Mouse (Mus musculus): Measurements from ENCODE around the gene Trp53bp1.

Gene Trp53bp1

DNA sequence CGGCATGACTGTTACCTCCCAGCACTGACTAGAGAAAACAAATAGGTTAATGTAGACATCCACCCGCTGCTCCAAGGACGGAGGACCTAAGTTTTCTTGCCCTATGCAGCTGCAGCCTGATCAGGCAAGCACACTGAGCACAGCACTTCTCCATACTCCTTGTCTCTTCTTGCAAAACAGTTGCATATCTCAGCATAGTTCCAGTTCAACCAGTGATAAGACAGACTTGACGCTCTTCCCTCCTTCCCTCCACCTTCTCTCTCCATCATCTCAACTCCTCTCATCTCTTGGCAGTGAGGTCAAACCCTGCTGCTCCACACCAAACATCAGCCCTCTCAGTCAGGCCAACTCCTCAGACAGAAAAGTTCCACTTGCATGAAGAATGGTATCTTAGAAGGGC lies 43.1 kb downstream of the Trp53bp1 start:
- H3K36me3 ChIP-seq (ENCODE audit: insufficient read depth, low read length), result peaks cover 88% of the 10 kb centered on the region
- H3K4me3 ChIP-seq (replicated peaks; ENCODE audit: low read length), result no peak overlapping the region
- H3K4me1 ChIP-seq (replicated peaks; ENCODE audit: low read depth, low read length), result peaks cover 20% of the 10 kb centered on the region
- TF ChIP-seq CTCF (conservative IDR thresholded peaks at IDR 0.05; ENCODE audit: low read length), result no peak
- H3K9me3 ChIP-seq (ENCODE audit: low read length), result no peaks in the 10 kb centered on the region
- H3K27me3 ChIP-seq (ENCODE audit: insufficient read depth, low read length), result no peaks in the 10 kb centered on the region

DNA sequence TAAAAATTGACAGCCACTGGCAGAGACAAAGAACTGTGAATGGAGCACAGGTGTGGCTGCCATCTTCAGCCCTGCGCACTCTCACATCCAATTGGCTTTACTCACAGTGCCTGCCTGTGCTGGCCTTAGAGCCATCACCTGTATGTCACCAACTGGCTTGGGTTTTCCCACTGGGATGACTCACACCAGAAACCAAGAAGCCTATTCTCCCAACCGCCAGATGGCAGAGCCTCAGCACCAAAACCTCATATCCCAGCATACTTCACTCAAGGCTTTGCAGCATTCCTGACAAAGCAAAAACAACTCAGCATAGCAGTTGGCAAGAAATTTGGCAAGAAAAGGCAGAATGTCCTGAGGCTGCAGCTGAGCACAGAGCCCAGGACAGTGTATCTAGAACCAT lies 48.2 kb downstream of the Trp53bp1 start:
- H3K4me3 ChIP-seq (replicated peaks; ENCODE audit: low read length), result no peak overlapping the region
- TF ChIP-seq NANOG (IDR thresholded peaks at IDR 0.05; ENCODE audit: borderline replicate concordance, low read length) (no peak), CTCF (conservative IDR thresholded peaks at IDR 0.05; ENCODE audit: low read length) (no peak), POU5F1 (IDR thresholded peaks at IDR 0.05; ENCODE audit: borderline replicate concordance, low read length) (no peak)
- H3K4me1 ChIP-seq (replicated peaks; ENCODE audit: low read depth, low read length), result peaks cover 45% of the 10 kb centered on the region
- H3K36me3 ChIP-seq (ENCODE audit: insufficient read depth, low read length), result peaks cover 74% of the 10 kb centered on the region
- H3K9me3 ChIP-seq (ENCODE audit: low read length), result no peaks in the 10 kb centered on the region
- no peaks in the 10 kb centered on the region for H3K27me3 ChIP-seq (ENCODE audit: insufficient read depth, low read length)

DNA sequence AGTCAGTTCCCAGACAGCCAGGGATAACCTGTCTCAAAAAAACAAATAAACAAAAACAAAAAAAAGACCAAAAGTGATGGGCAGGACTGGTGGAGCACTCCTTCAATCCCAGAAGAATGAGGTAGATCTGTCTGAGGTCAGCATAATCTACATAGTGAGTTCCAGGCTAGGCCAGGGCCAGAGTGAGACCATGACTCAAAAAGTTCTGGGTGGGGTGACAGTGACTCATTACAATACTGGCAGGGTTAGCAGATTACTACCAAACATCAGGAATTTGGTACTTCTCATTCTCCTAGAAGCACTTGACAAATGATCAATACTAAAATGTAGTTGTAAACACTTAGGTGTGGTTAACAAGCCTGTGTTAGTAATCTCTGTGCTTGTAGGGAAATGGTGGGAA lies 51.2 kb downstream of the Trp53bp1 start:
- TF ChIP-seq CTCF (conservative IDR thresholded peaks at IDR 0.05; ENCODE audit: low read length) (no peak), NANOG (IDR thresholded peaks at IDR 0.05; ENCODE audit: borderline replicate concordance, low read length) (no peak), POU5F1 (IDR thresholded peaks at IDR 0.05; ENCODE audit: borderline replicate concordance, low read length) (no peak)
- no peaks in the 10 kb centered on the region for H3K27me3 ChIP-seq (ENCODE audit: insufficient read depth, low read length)
- no peak overlapping the region for H3K4me3 ChIP-seq (replicated peaks; ENCODE audit: low read length)
- no peaks in the 10 kb centered on the region for H3K9me3 ChIP-seq (ENCODE audit: low read length)
- peaks cover 69% of the 10 kb centered on the region for H3K36me3 ChIP-seq (ENCODE audit: insufficient read depth, low read length)
- H3K4me1 ChIP-seq (replicated peaks; ENCODE audit: low read depth, low read length), result peaks cover 42% of the 10 kb centered on the region

DNA sequence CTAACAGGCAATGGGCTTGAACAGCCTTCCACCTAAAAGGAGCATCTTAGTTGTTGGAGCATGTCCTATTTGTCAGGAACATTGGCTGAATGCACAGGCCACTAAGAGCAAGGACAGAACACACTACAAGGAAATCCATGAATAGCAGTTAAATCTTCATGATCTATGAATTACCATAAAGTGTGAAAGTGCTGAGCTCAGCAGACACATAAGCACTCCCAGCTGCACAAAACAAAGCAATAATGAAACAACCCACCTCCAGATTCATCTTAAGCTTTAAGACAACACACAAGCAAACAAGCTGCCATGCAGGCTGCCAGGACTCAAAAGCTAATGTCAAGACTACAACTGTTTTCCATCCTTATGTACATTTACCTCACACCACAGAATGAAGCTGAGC lies 52.0 kb downstream of the Trp53bp1 start:
- peaks cover 42% of the 10 kb centered on the region for H3K4me1 ChIP-seq (replicated peaks; ENCODE audit: low read depth, low read length)
- H3K27me3 ChIP-seq (ENCODE audit: insufficient read depth, low read length), result no peaks in the 10 kb centered on the region
- no peaks in the 10 kb centered on the region for H3K9me3 ChIP-seq (ENCODE audit: low read length)
- TF ChIP-seq NANOG (IDR thresholded peaks at IDR 0.05; ENCODE audit: borderline replicate concordance, low read length) (no peak), POU5F1 (IDR thresholded peaks at IDR 0.05; ENCODE audit: borderline replicate concordance, low read length) (no peak), CTCF (conservative IDR thresholded peaks at IDR 0.05; ENCODE audit: low read length) (no peak)
- H3K36me3 ChIP-seq (ENCODE audit: insufficient read depth, low read length), result peaks cover 74% of the 10 kb centered on the region
- H3K4me3 ChIP-seq (replicated peaks; ENCODE audit: low read length), result no peak overlapping the region

DNA sequence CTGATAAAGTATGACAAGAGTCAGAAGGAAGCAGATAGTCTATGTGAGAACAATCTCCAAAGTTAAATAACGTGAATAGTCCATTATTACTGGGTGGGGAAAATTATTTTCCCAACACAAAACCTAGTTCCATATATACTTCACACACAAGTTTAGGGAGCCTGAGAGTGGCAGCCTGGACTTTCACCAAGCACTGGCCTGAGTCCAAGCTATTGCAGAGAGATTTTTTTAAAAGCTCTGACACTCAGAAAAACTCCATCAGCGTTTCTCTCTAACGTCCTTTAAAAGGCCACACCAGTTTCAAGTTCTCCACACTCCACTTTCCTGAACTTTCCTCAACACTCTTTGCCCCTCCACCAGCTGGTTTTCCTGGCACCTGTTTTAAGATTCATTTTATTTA lies 56.7 kb downstream of the Trp53bp1 start:
- Histone ChIP-seq H3K27me3 (ENCODE audit: insufficient read depth, low read length) (no peaks in the 10 kb centered on the region), H3K9me3 (ENCODE audit: low read length) (no peaks in the 10 kb centered on the region), H3K36me3 (ENCODE audit: insufficient read depth, low read length) (peaks cover 78% of the 10 kb centered on the region), H3K4me1 (replicated peaks; ENCODE audit: low read depth, low read length) (peaks cover 27% of the 10 kb centered on the region), H3K4me3 (replicated peaks; ENCODE audit: low read length) (no peak overlapping the region)
- no peak for TF ChIP-seq CTCF (conservative IDR thresholded peaks at IDR 0.05; ENCODE audit: low read length)
- no peak for TF ChIP-seq POU5F1 (IDR thresholded peaks at IDR 0.05; ENCODE audit: borderline replicate concordance, low read length)
- no peak for TF ChIP-seq NANOG (IDR thresholded peaks at IDR 0.05; ENCODE audit: borderline replicate concordance, low read length)

DNA sequence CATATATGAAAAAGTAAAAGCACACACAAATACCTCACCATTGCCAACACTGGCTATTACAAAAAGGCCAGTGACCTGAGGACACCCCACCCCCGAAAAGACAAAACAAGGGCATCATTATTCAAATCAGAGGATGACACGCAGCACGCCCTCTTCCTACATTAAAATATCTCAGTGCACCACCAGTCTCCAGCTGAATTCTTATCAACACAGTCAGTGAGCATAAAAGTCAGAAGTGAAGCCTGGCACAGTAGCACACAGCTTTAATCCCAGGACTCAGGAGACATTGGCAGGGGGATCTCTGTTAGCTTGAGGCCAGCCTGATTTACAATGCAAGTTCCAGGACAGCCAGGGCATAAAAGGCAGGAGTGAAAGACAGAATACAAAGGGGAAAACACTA lies 64.7 kb downstream of the Trp53bp1 start:
- Histone ChIP-seq H3K36me3 (ENCODE audit: insufficient read depth, low read length) (peaks cover 99% of the 10 kb centered on the region), H3K4me3 (replicated peaks; ENCODE audit: low read length) (no peak overlapping the region), H3K4me1 (replicated peaks; ENCODE audit: low read depth, low read length) (peaks cover 6% of the 10 kb centered on the region), H3K9me3 (ENCODE audit: low read length) (no peaks in the 10 kb centered on the region), H3K27me3 (ENCODE audit: insufficient read depth, low read length) (no peaks in the 10 kb centered on the region)
- TF ChIP-seq CTCF (conservative IDR thresholded peaks at IDR 0.05; ENCODE audit: low read length) (no peak), NANOG (IDR thresholded peaks at IDR 0.05; ENCODE audit: borderline replicate concordance, low read length) (no peak), POU5F1 (IDR thresholded peaks at IDR 0.05; ENCODE audit: borderline replicate concordance, low read length) (no peak)

DNA sequence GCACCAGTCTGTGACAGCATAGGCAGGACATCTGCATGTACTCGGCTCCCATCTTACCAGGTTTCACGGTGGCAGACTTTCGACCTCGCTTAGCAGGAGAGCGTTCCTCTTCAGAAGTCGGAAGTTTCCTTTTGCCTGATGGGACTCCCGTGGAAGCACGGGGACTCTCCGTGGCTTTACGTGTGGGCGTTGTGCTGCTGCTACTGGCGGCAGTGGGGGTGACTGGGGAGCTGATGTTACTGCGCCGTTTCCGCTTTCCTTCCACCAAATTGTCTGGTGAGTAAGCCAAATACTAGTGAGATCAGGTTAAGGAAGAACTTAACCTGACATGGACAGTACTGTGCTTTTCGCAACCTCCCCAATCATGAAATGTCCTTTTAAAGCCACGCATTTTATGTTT lies 66.9 kb downstream of the Trp53bp1 start:
- no peak overlapping the region for H3K4me3 ChIP-seq (replicated peaks; ENCODE audit: low read length)
- no peaks in the 10 kb centered on the region for H3K9me3 ChIP-seq (ENCODE audit: low read length)
- H3K36me3 ChIP-seq (ENCODE audit: insufficient read depth, low read length), result peaks cover 100% of the 10 kb centered on the region
- H3K27me3 ChIP-seq (ENCODE audit: insufficient read depth, low read length), result no peaks in the 10 kb centered on the region
- peaks cover 6% of the 10 kb centered on the region for H3K4me1 ChIP-seq (replicated peaks; ENCODE audit: low read depth, low read length)
- TF ChIP-seq CTCF (conservative IDR thresholded peaks at IDR 0.05; ENCODE audit: low read length) (no peak), POU5F1 (IDR thresholded peaks at IDR 0.05; ENCODE audit: borderline replicate concordance, low read length) (no peak), NANOG (IDR thresholded peaks at IDR 0.05; ENCODE audit: borderline replicate concordance, low read length) (no peak)

DNA sequence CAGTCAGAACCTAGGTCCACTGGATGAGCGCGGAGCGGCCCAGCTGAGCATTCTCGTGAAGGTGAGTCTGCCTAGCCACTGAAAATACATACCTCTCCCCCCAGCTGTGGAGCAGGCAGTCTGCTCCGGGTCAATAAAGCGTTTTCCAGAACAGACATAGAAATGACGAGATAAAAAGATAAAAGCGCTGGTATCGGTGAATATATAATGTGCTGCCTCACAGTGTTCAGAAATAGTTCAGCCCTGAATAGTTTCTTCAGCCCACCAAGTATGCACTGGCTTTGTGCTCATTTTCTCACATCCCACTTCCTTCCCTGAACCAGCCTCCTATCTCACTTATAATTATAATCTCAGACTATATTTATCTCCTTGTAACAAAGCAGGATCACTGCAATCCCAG lies 75.7 kb downstream of the Trp53bp1 start:
- Histone ChIP-seq H3K4me1 (replicated peaks; ENCODE audit: low read depth, low read length) (no peaks in the 10 kb centered on the region), H3K9me3 (ENCODE audit: low read length) (no peaks in the 10 kb centered on the region)

DNA sequence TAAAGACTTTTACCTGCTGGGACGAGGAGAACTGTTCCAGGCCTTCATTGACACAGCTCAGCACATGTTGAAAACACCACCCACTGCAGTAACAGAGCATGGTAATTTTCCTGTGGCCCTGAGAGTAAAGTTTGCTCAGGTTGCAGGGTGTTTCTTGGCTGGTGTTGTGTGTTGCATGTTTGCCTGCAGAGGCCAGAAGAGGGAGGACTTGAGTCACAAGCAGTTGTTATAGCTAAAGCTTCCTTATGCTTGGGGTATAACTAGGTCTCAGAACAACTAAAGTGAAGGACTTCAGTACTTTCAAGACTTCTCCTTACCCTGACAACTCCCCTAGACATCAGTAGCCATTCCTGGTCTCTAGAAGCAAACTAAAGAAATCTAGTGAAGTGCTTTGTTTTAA lies 82.7 kb downstream of the Trp53bp1 start:
- Histone ChIP-seq H3K36me3 (ENCODE audit: insufficient read depth, low read length) (peaks cover 92% of the 10 kb centered on the region), H3K4me1 (replicated peaks; ENCODE audit: low read depth, low read length) (no peaks in the 10 kb centered on the region), H3K4me3 (replicated peaks; ENCODE audit: low read length) (no peak overlapping the region), H3K9me3 (ENCODE audit: low read length) (no peaks in the 10 kb centered on the region), H3K27me3 (ENCODE audit: insufficient read depth, low read length) (no peaks in the 10 kb centered on the region)
- TF ChIP-seq CTCF (conservative IDR thresholded peaks at IDR 0.05; ENCODE audit: low read length) (no peak), NANOG (IDR thresholded peaks at IDR 0.05; ENCODE audit: borderline replicate concordance, low read length) (no peak), POU5F1 (IDR thresholded peaks at IDR 0.05; ENCODE audit: borderline replicate concordance, low read length) (no peak)

More for the DNA sequence above, 75.7 kb downstream of the Trp53bp1 start:
- TF ChIP-seq POU5F1 (IDR thresholded peaks at IDR 0.05; ENCODE audit: borderline replicate concordance, low read length) (no peak), CTCF (conservative IDR thresholded peaks at IDR 0.05; ENCODE audit: low read length) (no peak), NANOG (IDR thresholded peaks at IDR 0.05; ENCODE audit: borderline replicate concordance, low read length) (no peak)
- Histone ChIP-seq H3K27me3 (ENCODE audit: insufficient read depth, low read length) (no peaks in the 10 kb centered on the region), H3K36me3 (ENCODE audit: insufficient read depth, low read length) (peaks cover 99% of the 10 kb centered on the region), H3K4me3 (replicated peaks; ENCODE audit: low read length) (no peak overlapping the region)

All from E14TG2a.4 (cell line).